Mouse (Mus musculus) lung, postnatal 25 days (tissue): ENCODE measurements at regions not wholly inside any gene's neighbourhood (a gene's known extent, or its start where the extent isn't known, plus 50 kb on each side); places are given as distances from the start of the nearest gene placed in this dataset.
A peak's percentile ranks its signal among the peaks of the same experiment; 100 is the strongest.

Experiments
- DNase-seq: peaks from one replicate; pipeline ENCODE4 v3.0.0; 2022; ENCODE audit warnings: low spot score

- peak; percentile 28 for DNase-seq
Observed at GRCm38 (mm10) chr3:131056893-131057660, 53.2 kb upstream of the Lef1 start.

DNA sequence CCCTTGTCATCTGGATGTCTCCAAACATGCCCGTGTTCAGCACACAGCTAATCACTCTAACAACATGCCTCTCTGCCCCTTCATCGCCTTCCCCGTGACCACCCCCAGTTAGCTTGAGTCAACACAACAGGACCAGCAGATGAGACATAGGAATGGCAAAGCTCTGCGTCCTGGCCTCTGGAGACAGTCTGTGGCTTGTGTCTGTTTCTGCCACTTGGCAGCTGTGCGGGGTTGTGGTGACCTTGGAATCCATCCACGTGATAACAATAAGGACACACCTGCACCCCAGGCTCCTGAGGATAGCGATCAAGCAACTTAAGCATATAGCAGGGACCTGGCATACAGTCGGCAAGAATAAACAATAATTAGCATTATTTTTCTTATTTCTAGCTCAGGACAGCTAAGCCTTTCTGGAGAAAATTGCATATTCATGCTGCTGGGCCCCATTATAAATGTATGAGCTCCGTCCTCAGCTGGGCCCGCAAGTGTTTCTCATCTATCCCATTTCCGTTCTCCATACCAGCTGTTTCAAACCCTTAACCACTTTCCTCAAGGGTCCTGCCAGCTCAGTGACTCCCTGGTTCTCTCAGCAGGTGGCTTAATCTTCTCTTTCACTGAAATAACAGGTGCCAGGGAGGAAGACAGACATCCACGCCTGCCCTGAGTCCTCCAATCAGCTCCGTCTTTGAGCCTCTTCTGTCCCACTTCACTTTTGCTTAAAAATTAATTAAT is 55.9 kb upstream of the Lef1 start:
- DNase-seq, result no peak

DNA sequence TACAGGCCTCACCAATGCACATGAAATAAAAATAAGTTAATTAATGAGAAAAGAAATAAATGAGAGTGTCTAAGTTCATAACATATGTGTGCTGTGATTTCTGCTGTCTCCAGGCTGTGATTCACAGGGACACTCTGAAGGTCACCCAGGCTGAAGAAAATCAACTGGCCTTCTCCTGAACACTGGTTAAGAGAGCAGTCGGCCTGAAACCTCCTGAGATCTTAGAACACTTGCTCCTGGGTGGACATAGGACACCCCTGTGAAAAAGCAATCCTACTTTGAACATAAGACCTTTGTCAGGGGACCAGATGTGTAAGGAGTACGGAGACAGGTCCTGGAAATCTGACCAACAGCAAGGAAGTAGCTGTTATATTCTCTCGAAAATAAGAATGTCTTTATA is 62.6 kb upstream of the Lef1 start:
- DNase-seq, result no peak

DNA sequence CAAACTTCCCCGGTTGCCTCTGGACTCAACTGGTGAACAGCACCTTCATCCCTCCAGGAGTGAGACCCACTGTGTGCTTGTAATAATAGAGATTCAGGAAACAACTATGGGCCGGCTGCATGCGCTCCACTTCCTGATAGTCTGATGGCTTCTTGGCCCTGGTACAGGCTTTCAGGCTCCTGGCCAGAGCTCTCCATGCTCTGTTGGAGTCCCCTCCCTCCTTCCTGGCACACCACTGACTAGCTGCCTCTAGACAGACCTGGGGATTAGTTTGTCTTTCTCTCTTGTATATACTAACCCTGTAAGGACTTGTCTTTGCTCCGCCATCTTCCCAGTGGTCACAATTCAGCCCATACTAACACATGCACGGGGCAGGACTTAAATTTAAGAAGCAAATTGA is 63.9 kb upstream of the Lef1 start:
- DNase-seq, result no peak

DNA sequence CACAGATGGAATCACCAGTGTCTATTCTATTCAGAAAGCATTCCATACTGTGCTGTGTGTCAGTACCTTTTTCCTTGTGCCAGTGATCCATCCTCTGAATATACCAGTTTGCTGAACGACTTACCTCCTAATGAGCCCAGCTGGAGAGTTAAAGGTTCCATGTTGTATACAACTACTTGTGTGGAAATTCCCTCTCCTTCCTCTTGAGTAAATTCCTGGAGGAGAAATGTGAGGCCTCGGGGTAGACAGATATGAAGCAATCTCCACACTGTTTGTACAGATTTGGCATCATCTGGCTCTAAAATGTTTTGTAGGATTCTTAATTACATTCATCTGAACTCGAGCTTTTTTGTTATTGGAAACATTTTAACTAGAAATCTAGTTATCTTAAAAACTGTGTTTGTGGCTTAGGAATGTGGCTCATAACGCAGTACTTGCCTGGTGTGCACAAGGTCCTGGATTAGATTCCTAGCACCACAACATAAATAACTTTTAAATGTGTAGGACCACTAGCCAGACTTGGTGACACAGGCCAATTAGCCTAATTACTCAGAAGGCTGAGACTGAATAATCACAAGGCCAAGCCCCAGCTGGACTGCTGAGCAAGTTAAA is 70.0 kb upstream of the Lef1 start:
- no peak for DNase-seq

GRCm38 (mm10) chr3:131037095-131037494 is 73.2 kb upstream of the Lef1 start:
- DNase-seq, result no peak

- DNase-seq, result no peak
Observed at GRCm38 (mm10) chr3:131034774-131035173, 75.5 kb upstream of the Lef1 start.

GRCm38 (mm10) chr3:131026336-131026735 is 83.9 kb upstream of the Lef1 start:
- no peak for DNase-seq

DNA sequence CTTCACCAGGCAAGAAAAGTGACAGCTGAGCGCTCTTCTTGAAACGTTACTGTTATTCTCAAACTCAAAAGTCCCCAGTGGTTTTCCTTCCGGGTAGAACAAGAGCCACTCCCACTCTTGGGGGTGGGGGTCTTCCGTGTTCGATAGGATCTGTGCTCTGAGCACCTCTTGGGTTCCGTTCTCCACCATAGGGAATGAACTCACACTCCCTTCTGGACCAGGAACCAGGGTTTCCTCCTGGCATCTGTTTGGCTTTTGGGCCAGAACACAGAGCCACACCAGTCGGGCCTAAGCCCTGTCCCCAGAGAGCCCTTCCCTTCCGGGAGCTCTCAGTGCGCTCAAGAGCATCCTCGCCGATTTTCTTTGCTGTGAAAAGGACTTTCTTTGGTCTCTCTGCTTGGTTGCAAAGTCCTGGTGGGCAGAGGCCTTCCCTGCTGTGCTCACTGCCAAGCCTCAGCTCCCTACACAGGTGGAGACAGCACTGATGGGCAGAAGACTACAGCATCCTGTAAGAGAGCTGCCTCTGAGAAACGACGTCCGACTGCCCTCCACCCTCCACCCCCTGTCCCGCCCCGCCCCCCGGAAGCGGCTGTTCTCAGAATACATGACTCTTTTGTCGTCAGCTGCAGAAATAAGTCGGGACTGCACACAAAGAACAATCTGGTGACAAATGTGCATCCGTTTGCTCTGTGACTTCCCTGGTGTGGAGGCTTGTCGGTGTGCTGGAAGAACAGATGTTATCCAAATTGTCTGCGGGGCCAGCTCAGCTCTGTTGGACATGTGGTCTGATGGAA is 90.9 kb upstream of the Lef1 start:
- DNase-seq, result no peak

GRCm38 (mm10) chr3:131017899-131018298 is 92.4 kb upstream of the Lef1 start:
- no peak for DNase-seq

- no peak for DNase-seq
Observed at GRCm38 (mm10) chr3:131016104-131016503, 94.2 kb upstream of the Lef1 start.

- no peak for DNase-seq
Observed at GRCm38 (mm10) chr3:131014092-131014716, 96.1 kb upstream of the Lef1 start.

DNA sequence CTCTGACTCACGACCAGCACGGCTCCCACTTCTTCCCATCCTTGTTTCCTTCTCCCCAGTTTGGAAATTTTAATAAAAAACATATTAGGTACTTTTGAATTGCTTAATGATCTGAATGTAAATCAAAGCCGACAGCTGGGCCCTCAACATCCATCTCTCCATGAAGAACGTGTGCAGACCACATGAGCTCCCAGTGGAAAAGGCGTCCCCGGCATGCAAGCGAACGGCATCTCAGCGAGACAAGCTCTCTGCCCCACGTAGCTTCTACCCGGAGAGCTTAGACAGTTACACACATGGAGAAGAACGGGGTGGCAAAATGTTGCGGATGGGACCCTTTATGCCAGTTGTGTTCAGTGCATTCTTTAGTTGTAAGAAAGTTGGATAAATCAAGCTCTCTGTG is 109.6 kb upstream of the Lef1 start:
- no peak for DNase-seq

- no peak for DNase-seq
Observed at GRCm38 (mm10) chr3:131000252-131000651, 110.0 kb upstream of the Lef1 start.

DNA sequence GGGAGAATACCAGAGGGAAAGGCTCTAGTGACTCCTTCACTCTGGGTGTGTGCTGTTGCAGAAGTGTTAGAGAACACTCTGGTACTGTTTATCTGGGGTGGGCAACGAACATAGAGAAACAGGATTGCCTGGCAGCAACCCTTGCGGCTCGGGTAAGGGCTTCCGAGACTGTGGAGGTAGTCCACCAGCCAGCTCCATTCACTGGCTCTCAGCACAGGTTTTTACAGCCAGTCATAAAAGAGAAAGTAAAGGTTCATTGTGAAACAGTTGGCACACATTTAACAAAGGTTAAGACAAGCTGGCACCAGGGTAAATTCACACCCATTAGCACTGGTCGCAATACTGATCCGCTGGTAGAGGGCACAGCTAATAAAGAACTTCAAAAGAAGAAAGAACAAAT is 110.5 kb upstream of the Lef1 start:
- DNase-seq, result peak; percentile 23

DNA sequence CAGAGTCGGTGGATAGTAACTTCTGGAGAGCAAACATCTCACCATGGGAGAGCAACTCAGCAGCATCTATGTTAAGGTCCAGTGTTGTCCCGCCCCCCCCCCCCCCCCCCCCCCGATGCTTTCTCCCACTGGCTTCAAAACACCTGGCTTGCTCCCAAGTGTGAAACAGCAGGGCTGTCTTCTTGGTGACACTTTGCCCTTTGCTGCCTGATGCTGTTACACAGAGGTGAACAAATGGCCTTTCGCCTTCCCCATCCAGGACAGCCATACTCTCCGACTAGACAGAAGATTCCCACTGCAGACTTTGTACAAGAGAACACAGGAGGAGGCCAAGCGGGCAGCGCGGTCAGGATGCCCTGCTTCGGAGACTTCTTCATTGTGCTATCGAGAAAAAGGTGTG is 111.8 kb upstream of the Lef1 start:
- DNase-seq, result no peak

GRCm38 (mm10) chr3:130996786-130997185 is 113.5 kb upstream of the Lef1 start:
- DNase-seq, result no peak

GRCm38 (mm10) chr3:130991971-130992370 is 118.3 kb upstream of the Lef1 start:
- DNase-seq, result no peak

DNA sequence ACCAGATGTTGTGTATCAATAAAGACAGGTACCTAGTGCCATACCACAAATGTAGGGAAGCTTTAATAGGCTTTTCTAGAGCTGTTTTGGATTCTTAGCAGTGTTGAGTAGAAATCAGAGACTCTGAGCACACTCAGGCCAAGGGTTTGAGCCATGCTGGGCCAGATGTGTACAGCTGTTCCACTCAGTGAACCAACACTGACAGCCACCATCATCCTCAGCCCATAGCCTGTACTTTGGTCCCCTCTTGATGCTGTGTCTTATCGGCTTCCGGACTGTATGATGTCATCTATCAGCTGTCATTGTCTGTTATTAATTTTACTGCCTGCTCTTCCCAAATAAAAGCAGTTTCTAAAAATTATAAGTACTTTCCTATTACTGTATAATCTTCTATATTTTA is 123.6 kb upstream of the Lef1 start:
- DNase-seq, result no peak

- no peak for DNase-seq
Observed at GRCm38 (mm10) chr3:130986101-130986500, 124.2 kb upstream of the Lef1 start.

GRCm38 (mm10) chr3:130981566-130981965 is 128.7 kb upstream of the Lef1 start:
- DNase-seq, result no peak
